Mouse (Mus musculus) embryo, embryonic 11.5 days (tissue): ENCODE results near the gene Fgf10.

Experiments used
- DNase-seq: peaks from one replicate; pipeline ENCODE4 v3.0.0-alpha.2; 2012; ENCODE audit warnings: low read depth, low spot score

The Fgf10 gene

GRCm38 (mm10) chr13:118835078-118835477 is 165.5 kb downstream of the Fgf10 start:
- no peak for DNase-seq
